Mouse (Mus musculus) lung, postnatal 0 days (tissue): Measurements from ENCODE around the gene Ubxn10.

ENCODE experiments used
- CTCF ChIP-seq: IDR thresholded peaks from 2 replicates; pipeline ENCODE4 v1.5.1; 2016; ENCODE audit warnings: antibody characterized with exemption, mild to moderate bottlenecking
- EP300 ChIP-seq: IDR thresholded peaks from 2 replicates; pipeline ENCODE4 v1.6.1; 2016; ENCODE audit warnings: antibody characterized with exemption, mild to moderate bottlenecking, control low read depth

DNA sequence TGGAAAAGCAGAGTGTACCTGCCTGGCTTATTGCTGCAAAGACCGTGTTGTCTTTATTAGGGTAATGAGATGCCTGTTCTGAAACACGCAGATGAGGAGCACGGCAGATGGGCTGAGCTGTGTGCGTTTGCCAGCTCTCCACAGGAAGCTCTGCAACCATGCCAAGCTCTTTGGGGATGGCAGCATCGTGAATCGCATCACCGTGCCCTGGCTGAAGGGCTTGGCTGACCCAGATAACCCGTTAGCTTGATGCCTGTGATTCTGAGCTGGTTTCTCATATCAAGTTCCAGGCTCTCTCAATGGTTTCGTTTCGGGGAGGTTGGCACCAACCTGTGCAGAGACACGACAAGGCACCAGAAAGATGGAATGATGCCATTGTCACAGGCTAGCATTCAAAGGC lies 26.3 kb downstream of the Ubxn10 start:
- TF ChIP-seq CTCF = no peak
- no peak for TF ChIP-seq EP300
